Mouse (Mus musculus): ENCODE results near the gene Mpo. TPM values are rescaled to one million over a fixed set of nuclear protein-coding genes. Genes with fewer than 3 reads are reported as not detected.

Gene Mpo
- 1.0 and 2.9 TPM in 2 replicates for polyA plus RNA-seq (2015; fragmentation: Nextera tagmentation; extraction: Ambion mirVana)

- no peak within 1 kb of the TSS for H3K9ac ChIP-seq (ENCODE audit: low read length)
Observed at GRCm38 (mm10) chr11:87793460-87793859, at the start of gene Mpo. Gene Mpo, plus strand, starts transcription at chr11:87793581.

GRCm38 (mm10) chr11:87743691-87744090 lies 49.7 kb upstream of the Mpo start:
- Histone ChIP-seq H3K4me2 (ENCODE audit: low read depth, low read length) (no peak overlapping the region), H3K36me3 (ENCODE audit: control insufficient read depth, insufficient read depth) (peaks cover 15% of the 10 kb centered on the region)
- no peak for ATAC-seq (replicated peaks; ENCODE audit: extremely low read depth, insufficient read depth, low FRiP score)

More at GRCm38 (mm10) chr11:87793460-87793859, at the start of gene Mpo:
- no peak within 1 kb of the TSS for H3K4me3 ChIP-seq (ENCODE audit: low read length)
- ATAC-seq (replicated peaks; ENCODE audit: extremely low read depth, insufficient read depth, low FRiP score), result no peak
- H3K36me3 ChIP-seq (ENCODE audit: control insufficient read depth, insufficient read depth), result no peaks in the 10 kb centered on the region
- no peak within 1 kb of the TSS for H3K27ac ChIP-seq (ENCODE audit: low read length)
- peaks cover 2% of the 10 kb centered on the region; the same call in 1 of the 2 replicates for H3K27me3 ChIP-seq (ENCODE audit: control insufficient read depth, insufficient read depth, low read length)
- no peaks in the 10 kb centered on the region for H3K9me3 ChIP-seq (replicated peaks; ENCODE audit: control insufficient read depth, low read length)
- H3K4me1 ChIP-seq (ENCODE audit: control insufficient read depth, insufficient read depth, low read length), result no peaks in the 10 kb centered on the region
- no peak within 1 kb of the TSS for H3K4me2 ChIP-seq (ENCODE audit: low read depth, low read length)
- WGBS, result 48% methylated on average over 3 of the region's 3 CpGs

GRCm38 (mm10) chr11:87744964-87745363 lies 48.4 kb upstream of the Mpo start:
- 60% methylated on average over 4 of the region's 4 CpGs for WGBS
- Histone ChIP-seq H3K4me2 (ENCODE audit: low read depth, low read length) (no peak overlapping the region), H3K4me1 (ENCODE audit: control insufficient read depth, insufficient read depth, low read length) (no peaks in the 10 kb centered on the region), H3K9me3 (replicated peaks; ENCODE audit: control insufficient read depth, low read length) (no peaks in the 10 kb centered on the region), H3K9ac (ENCODE audit: low read length) (no peak overlapping the region), H3K27ac (ENCODE audit: low read length) (peak overlapping the region; percentile 33; the same call in 1 of the 2 replicates), H3K4me3 (ENCODE audit: low read length) (no peak overlapping the region), H3K27me3 (ENCODE audit: control insufficient read depth, insufficient read depth, low read length) (no peaks in the 10 kb centered on the region), H3K36me3 (ENCODE audit: control insufficient read depth, insufficient read depth) (peaks cover 13% of the 10 kb centered on the region)
- 0 out of 2 replicates have a peak, but pooled peaks have one; percentile 45 for ATAC-seq (replicated peaks; ENCODE audit: extremely low read depth, insufficient read depth, low FRiP score)

More at GRCm38 (mm10) chr11:87743691-87744090, 49.7 kb upstream of the Mpo start:
- no peak overlapping the region for H3K9ac ChIP-seq (ENCODE audit: low read length)
- no peaks in the 10 kb centered on the region for H3K27me3 ChIP-seq (ENCODE audit: control insufficient read depth, insufficient read depth, low read length)
- H3K4me3 ChIP-seq (ENCODE audit: low read length), result no peak overlapping the region
- WGBS, result 88% methylated on average over 3 of the region's 3 CpGs
- H3K27ac ChIP-seq (ENCODE audit: low read length), result no peak overlapping the region
- H3K4me1 ChIP-seq (ENCODE audit: control insufficient read depth, insufficient read depth, low read length), result no peaks in the 10 kb centered on the region
- H3K9me3 ChIP-seq (replicated peaks; ENCODE audit: control insufficient read depth, low read length), result no peaks in the 10 kb centered on the region

GRCm38 (mm10) chr11:87745632-87746555 lies 47.5 kb upstream of the Mpo start:
- no peak overlapping the region for H3K4me2 ChIP-seq (ENCODE audit: low read depth, low read length)

GRCm38 (mm10) chr11:87747312-87747711 lies 46.1 kb upstream of the Mpo start:
- H3K27ac ChIP-seq (ENCODE audit: low read length), result no peak overlapping the region
- ATAC-seq (replicated peaks; ENCODE audit: extremely low read depth, insufficient read depth, low FRiP score), result no peak

More at GRCm38 (mm10) chr11:87745632-87746555, 47.5 kb upstream of the Mpo start:
- ATAC-seq (replicated peaks; ENCODE audit: extremely low read depth, insufficient read depth, low FRiP score), result no peak
- Histone ChIP-seq H3K9me3 (replicated peaks; ENCODE audit: control insufficient read depth, low read length) (no peaks in the 10 kb centered on the region), H3K27ac (ENCODE audit: low read length) (peak overlapping the region; percentile 33), H3K9ac (ENCODE audit: low read length) (no peak overlapping the region), H3K4me3 (ENCODE audit: low read length) (no peak overlapping the region), H3K4me1 (ENCODE audit: control insufficient read depth, insufficient read depth, low read length) (no peaks in the 10 kb centered on the region), H3K27me3 (ENCODE audit: control insufficient read depth, insufficient read depth, low read length) (no peaks in the 10 kb centered on the region), H3K36me3 (ENCODE audit: control insufficient read depth, insufficient read depth) (peaks cover 7% of the 10 kb centered on the region)
- 72% methylated on average over 9 of the region's 9 CpGs for WGBS

GRCm38 (mm10) chr11:87747716-87748115 lies 45.7 kb upstream of the Mpo start:
- ATAC-seq (replicated peaks; ENCODE audit: extremely low read depth, insufficient read depth, low FRiP score), result no peak
- Histone ChIP-seq H3K27me3 (ENCODE audit: control insufficient read depth, insufficient read depth, low read length) (no peaks in the 10 kb centered on the region), H3K36me3 (ENCODE audit: control insufficient read depth, insufficient read depth) (peaks cover 5% of the 10 kb centered on the region), H3K9me3 (replicated peaks; ENCODE audit: control insufficient read depth, low read length) (no peaks in the 10 kb centered on the region), H3K9ac (ENCODE audit: low read length) (no peak overlapping the region), H3K4me2 (ENCODE audit: low read depth, low read length) (no peak overlapping the region), H3K4me3 (ENCODE audit: low read length) (no peak overlapping the region), H3K27ac (ENCODE audit: low read length) (no peak overlapping the region), H3K4me1 (ENCODE audit: control insufficient read depth, insufficient read depth, low read length) (no peaks in the 10 kb centered on the region)
- WGBS, result 86% methylated on average over 7 of the region's 7 CpGs

More at GRCm38 (mm10) chr11:87747312-87747711, 46.1 kb upstream of the Mpo start:
- no peaks in the 10 kb centered on the region for H3K4me1 ChIP-seq (ENCODE audit: control insufficient read depth, insufficient read depth, low read length)
- H3K4me2 ChIP-seq (ENCODE audit: low read depth, low read length), result no peak overlapping the region
- no peak overlapping the region for H3K4me3 ChIP-seq (ENCODE audit: low read length)
- peaks cover 7% of the 10 kb centered on the region for H3K36me3 ChIP-seq (ENCODE audit: control insufficient read depth, insufficient read depth)
- no peaks in the 10 kb centered on the region for H3K27me3 ChIP-seq (ENCODE audit: control insufficient read depth, insufficient read depth, low read length)
- no peaks in the 10 kb centered on the region for H3K9me3 ChIP-seq (replicated peaks; ENCODE audit: control insufficient read depth, low read length)
- no peak overlapping the region for H3K9ac ChIP-seq (ENCODE audit: low read length)
- WGBS, result 82% methylated on average over 4 of the region's 5 CpGs

GRCm38 (mm10) chr11:87748132-87749119 lies 45.0 kb upstream of the Mpo start:
- Histone ChIP-seq H3K27ac (ENCODE audit: low read length) (peak overlapping the region; percentile 44), H3K36me3 (ENCODE audit: control insufficient read depth, insufficient read depth) (peaks cover 5% of the 10 kb centered on the region), H3K9ac (ENCODE audit: low read length) (peak overlapping the region; percentile 40), H3K9me3 (replicated peaks; ENCODE audit: control insufficient read depth, low read length) (no peaks in the 10 kb centered on the region), H3K27me3 (ENCODE audit: control insufficient read depth, insufficient read depth, low read length) (no peaks in the 10 kb centered on the region), H3K4me1 (ENCODE audit: control insufficient read depth, insufficient read depth, low read length) (no peaks in the 10 kb centered on the region), H3K4me3 (ENCODE audit: low read length) (peak overlapping the region; percentile 23), H3K4me2 (ENCODE audit: low read depth, low read length) (peak overlapping the region; percentile 40)
- 27% methylated on average over 19 of the region's 19 CpGs for WGBS
- ATAC-seq (replicated peaks; ENCODE audit: extremely low read depth, insufficient read depth, low FRiP score), result no peak; the same call in 1 of the 2 replicates

- peak overlapping the region; percentile 43 for H3K4me2 ChIP-seq (ENCODE audit: low read depth, low read length)
- no peaks in the 10 kb centered on the region for H3K27me3 ChIP-seq (ENCODE audit: control insufficient read depth, insufficient read depth, low read length)
- WGBS, result 35% methylated on average over 18 of the region's 18 CpGs
- peak overlapping the region; percentile 47 for H3K27ac ChIP-seq (ENCODE audit: low read length)
- peak overlapping the region; percentile 23; the same call in 1 of the 2 replicates for H3K4me3 ChIP-seq (ENCODE audit: low read length)
- H3K9me3 ChIP-seq (replicated peaks; ENCODE audit: control insufficient read depth, low read length), result no peaks in the 10 kb centered on the region
- H3K9ac ChIP-seq (ENCODE audit: low read length), result peak overlapping the region; percentile 39
- H3K36me3 ChIP-seq (ENCODE audit: control insufficient read depth, insufficient read depth), result no peaks in the 10 kb centered on the region
- H3K4me1 ChIP-seq (ENCODE audit: control insufficient read depth, insufficient read depth, low read length), result no peaks in the 10 kb centered on the region
- peak; percentile 63 for ATAC-seq (replicated peaks; ENCODE audit: extremely low read depth, insufficient read depth, low FRiP score)
Observed at GRCm38 (mm10) chr11:87749192-87750042, 44.0 kb upstream of the Mpo start.

Measured in heart, embryonic 16.5 days (tissue).